Mouse (Mus musculus) erythroid progenitor cell, adult 5-6 weeks (primary cell): ENCODE measurements around the gene Nktr. TPM values are rescaled to one million over a fixed set of nuclear protein-coding genes. Genes with fewer than 3 reads are reported as not detected.

ENCODE experiments used
- ATAC-seq: replicated peaks from 2 replicates; pipeline ENCODE4 v1.8.0; 2016; ENCODE audit warnings: moderate number of reproducible peaks, mild to moderate bottlenecking, moderate TSS enrichment, inconsistent platforms; ENCODE audit not compliant: poor library complexity, low FRiP score, severe bottlenecking
- total RNA-seq, 2 experiments: library from RNA; stranded (forward) in 1 of 2; stranded (reverse) in 1 of 2; fragments of 150-400 nt in 1 of 2; fragments of 186-747, 209-891 nt in 1 of 2; gene quantifications; 2 replicates each; pipeline versions ENCODE4 v1.2.3 to v1.2.4; 2015 to 2017; ENCODE audit warnings: low replicate concordance in 2 of 2

The Nktr gene
- total RNA-seq (2015; ENCODE audit: low replicate concordance) (225 and 240 TPM in 2 replicates), total RNA-seq (2017; ENCODE audit: low replicate concordance) (322 and 375 TPM in 2 replicates)

DNA sequence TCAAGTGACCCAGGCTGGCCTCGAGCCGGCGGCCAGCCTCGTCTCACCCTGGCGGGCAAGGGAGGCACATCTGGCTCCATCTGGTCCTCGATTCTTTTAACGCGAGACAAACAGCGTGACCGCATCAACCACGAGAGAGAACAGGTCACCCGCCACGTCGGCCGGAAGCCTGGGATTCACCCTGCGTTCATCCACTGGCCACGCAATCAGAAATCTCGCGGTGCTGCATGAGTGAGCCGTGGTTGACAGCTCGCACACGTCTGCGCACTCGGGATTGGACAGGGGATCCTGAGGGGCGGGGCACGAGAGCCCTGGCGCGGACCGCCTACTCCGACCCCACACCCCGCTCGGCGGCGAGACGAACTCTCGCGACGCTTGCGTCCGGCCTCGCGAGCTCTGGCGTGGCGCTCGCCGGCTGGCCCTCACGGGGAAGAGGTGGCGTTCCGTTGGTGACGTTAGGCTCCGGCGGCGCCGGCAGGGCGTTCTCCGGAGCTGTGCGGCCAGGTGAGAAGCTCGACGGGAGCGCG, at the start of gene Nktr:
Gene Nktr (plus strand): TSS at position 378 of the 527 bp plus-strand sequence.
- peak; percentile 95 for ATAC-seq

DNA sequence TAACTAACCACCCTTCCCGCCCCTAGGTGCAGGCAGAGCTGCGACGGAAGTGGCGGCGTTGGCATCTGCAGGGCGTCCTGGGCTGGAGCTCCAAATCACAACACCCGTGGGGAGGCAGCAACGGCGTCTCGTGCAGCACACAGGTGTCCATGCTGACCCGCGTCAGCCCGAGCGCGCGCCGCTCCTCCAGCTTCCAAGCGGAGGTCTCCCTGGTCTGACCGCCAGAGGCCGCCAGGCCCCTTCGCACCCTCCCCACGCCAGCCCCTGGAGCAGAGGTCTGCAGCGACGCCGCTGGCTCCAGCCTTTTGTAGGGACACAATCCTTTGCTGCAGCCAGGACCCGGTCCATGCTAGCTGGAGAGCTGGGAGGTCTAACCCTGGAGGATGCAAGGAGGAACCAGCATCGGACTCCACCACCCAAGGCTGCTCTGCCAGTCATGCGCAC, 49.6 kb upstream of the Nktr start:
- no peak for ATAC-seq

DNA sequence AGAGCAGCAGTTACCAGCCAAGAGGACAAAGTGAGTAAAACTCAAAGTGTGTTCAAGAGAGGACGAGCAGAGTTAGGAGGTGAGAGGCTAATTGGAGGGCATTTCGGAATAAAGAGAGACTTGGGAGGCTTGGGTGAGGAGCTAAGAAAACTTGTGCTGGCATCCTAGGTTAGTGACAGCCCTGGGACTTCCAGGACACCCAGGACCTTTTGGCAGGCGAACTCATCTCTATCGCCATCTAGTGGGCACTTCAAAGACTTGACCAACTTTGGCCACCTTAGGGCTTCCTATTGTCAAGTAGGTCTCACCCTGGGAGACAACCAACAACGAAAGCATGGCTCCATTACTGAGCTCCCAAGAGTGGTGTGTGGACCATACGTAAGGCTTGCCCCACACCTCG, 47.7 kb upstream of the Nktr start:
- peak; percentile 58 for ATAC-seq

DNA sequence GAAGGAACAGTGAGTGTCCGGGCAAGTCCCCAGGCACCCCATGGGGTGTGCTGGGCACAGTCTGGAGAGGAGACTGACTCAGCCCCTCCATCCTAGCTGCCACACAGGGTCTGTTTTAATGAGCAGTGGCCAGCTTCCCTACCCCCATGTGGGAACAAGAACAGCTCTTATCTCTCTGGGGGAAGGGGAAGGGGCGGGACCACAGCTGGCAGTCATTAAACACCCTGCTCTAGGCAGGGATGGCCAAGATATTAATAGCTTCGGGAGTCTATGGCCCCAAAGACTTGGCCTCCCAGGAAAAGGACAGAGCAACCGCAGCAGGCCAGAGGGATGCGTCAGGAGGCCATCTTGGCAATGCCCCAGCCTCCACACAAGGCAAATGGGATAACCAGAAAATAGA, 46.7 kb upstream of the Nktr start:
- no peak for ATAC-seq

DNA sequence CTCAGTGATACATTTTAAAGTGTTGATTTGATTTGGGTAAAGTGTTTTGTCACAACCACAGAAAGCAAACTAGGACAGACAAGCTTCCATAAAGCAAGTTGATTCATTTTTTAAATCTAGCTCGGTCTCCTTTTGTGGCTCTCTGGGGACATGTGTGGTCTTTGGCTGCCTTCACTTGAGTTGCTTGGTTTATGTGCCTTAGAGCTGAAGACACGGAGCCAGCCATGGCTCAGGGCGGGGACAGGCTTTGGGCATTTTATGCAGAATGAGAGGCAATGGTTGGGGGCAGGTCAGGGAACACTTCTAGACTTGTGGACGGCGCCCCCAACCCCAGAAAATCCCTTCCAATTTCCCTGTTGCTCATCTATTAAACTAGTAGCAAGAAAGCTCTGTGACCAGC, 45.3 kb upstream of the Nktr start:
- no peak for ATAC-seq

DNA sequence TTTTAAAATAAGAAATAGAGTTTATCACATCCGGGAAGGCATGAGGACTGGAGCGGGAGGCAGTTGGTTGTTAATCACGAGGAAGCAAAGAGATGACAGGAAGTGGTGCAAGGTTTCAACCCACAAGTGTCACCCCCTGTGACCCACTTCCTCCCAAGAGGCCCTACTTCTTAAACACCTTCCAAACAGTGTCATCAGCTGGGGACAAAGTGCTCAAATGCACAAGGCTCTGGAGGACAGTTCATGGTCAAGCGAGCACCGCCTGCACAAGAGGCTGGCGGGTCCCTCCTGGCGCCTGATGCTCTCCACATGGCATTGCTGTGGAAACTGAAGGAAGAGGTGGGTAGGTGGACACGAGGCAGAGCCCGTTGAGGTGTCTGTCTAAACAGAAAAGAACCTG, 44.0 kb upstream of the Nktr start:
- ATAC-seq, result no peak

DNA sequence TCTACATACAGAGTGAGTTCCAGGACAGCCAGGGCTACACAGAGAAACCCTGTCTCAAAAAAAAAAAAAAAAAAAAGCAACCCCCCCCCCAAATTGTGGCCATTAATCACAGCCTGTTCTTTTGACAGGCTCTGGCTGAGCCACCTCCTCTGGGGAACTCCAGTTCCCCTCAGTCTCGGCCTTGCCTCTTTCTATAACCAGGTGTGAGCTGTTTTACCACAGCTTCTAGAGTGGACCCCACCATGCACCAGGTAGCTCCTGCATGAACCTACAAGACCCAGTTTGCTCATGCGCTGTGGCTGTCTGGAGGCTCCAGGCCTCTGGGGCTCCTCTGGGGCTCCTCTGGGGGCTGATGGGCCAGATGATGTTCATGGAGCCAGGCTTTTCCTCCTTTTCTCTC, 43.4 kb upstream of the Nktr start:
- no peak for ATAC-seq

DNA sequence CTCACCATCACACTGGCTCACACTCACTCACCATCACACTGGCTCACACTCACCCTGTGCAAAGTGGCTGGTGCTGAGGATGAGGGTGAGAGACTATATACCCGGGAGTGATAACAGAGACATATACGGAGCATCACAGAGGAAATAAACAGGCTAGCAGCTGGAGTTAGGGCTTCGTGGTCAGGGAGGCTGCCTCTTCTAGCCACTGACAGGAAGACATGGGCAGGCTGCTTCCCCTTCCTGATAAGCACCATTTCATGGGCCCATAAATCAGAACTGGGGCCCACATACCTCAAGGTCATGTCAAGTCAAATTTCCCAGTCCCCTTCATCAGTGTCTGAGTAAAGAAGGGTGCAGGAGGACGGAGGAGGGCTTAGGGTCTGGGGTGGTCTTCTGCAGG, 41.9 kb upstream of the Nktr start:
- no peak for ATAC-seq

DNA sequence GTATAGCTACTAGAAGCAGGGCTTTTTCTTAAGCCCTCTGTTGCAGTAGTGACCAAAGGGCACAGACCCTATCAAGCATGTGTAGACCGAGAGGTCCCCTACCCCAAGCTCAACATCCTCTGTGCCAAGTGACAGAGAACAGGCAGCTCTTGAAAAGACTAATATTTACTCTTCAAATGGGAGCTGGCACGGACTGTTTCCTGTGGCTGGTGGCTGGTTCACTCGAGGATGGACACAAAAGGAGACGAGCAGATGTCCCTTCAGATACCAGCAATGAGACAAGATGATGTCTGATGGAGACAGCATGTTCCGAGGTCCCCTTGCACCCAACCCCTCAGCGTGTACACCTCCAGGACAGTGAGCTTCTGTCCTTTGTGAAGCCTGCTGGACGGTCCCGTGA, 41.5 kb upstream of the Nktr start:
- no peak for ATAC-seq

DNA sequence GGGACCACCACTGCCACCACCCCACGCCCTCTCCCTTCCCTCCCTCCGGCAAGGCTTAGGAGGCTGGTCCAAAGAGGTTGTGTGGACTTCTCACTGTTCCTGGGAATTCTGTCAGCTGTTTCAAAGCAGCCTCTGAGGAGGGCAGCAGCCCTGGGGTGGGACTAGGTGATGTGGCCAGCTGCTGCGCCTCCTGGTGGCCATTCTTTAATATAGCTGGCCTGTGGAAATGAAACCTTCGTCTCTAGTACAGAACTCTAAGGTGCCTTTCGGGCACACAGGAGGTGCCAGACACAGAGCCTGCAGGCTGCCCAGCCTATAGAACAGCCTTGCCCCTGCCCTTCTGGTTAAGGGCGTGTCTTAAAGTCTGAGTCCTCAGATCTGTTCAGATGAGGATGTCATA, 39.4 kb upstream of the Nktr start:
- peak; percentile 37 for ATAC-seq

DNA sequence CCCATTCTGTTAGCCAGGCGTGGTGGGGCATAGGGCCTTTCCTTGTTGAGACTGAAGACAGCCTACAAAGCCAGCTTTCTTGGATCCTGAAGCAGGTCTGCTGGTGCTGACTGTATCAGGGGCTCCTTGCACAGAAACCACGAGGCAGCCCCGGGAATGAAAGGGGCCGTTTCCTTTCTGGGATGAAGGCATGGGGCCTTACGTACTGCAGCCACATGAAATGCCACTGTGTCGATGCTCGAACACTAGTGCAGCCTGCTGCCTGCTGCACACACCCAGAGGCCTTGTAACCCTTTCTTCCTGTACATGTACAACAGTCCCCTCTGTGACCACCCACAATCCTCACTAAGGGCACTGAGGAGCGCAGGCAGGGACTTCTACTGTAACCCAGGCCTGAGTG, 37.8 kb upstream of the Nktr start:
- no peak for ATAC-seq

DNA sequence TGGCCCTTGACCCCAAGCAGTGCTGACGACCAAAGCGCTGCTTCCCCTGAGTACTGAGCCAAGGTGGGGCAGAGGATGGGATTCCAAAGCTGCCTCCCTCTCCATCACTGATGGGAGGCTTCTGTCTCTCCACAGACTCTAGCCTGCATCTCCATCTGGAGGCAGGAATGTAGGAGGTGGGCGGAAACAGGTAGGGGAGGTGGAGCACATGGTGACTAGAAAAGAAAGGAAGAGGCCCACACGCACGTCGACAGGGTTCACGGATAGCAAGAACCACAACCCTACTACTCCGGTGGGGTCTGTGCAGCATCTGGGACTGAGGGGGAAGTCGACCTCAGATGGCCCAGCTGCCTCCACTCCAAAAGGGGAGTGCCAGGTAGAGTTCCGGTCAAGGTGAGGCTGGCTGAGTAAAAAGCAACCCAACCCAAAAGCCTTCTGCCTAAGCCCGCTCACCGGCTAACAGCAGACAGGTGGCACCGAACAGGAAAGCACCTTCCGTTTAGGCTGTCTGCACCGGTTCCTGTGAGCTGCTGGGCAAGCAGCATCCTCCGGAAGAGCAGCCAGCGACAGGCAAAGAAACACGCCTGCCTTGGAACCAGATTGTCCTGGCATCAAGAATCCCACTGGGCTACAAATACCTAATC, 36.8 kb upstream of the Nktr start:
- no peak for ATAC-seq

DNA sequence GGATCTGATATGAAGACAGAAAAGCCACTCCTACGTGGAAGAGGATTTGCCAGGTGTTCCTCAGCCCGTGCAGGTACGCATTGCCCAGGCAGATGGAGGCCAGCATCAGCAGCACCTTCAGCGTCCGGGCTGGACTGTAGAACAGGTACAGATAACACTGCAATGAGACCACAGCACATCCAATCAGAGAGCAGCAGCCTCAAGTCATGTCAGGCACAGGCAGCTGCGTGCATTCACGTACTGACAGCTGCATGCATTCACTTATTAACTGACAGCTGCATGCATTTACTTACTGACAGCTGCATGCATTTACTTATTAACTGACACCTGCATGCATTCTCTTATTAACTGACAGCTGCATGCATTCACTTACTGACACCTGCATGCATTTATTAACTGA, 34.3 kb upstream of the Nktr start:
- ATAC-seq, result no peak

DNA sequence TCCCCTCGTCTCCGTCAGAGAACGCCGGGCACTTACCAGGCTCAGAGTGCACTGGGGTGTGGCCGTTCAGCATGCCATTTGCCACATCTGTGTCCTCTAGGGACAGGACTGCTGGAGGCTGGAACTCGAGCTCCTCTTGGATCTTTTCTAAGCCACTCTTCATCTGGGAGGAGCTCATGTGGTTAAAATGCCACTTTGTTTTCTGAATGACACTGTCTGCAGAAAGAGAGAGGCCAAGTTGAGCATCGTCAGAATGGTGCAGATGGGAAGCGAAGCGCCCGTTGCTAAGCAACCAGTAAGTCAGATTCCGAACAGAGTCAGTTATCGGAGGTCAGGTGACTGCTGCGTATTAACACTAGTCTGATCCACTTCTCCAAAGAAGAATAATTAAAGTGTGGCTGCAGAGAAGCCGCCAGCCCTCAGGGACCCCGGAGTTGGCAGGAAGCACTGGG, 28.7 kb upstream of the Nktr start:
- no peak for ATAC-seq

DNA sequence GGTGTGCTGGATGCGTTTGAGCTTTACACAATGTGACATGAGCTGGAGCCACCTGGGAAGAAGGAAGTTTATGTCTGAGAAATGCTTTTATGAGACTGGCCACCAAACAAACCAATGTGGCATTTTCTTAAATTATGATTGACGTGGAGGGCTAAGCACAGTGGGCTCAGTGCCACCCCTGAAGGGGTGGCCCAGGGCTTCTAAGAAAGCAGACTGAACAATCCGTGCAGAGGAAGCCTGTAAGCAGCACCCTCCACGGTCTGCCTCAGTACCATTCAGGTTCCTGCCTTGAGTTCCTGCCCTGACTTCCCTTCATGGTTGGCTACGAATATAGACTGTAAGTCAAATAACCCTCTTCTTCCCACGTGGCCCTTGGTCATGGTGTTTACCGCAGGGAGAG, 28.2 kb upstream of the Nktr start:
- no peak for ATAC-seq

DNA sequence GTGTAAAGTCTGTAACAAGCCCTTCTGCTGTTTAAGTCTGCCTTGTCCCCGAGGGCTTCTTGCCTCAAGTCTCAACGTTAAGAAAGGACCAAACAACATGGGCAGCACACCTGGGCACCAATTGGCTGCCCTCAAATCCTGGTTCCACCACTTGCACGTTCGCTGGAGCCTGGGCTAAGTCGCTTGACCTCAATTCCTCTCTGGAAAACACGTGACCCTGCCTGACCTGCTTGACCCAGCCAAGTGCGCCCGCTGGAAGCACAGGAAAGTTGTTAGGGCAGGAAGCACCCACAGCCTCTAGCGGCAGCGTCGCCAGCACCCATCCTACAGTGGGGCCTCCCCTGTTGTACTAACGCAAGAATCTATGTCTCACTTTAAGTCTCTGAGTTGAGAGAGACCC, 24.2 kb upstream of the Nktr start:
- ATAC-seq, result no peak

DNA sequence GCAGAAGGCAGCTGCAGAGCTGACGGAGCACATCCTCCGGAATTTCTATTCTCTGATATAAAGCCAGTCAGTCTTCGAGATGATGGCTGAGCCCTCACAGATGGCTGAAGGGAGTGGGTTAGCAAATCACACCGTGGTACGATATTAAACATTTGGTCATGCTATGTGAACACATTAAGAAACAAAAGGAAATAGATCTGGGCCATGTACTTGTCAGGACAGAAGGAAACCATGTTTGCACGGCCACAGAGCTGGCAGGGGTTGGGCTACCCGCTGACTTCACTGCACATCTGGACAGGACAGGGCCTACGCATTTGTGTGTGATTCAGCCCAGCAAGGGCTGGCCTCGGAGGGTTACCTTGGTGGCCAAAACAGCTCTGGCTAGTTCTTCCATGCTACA, 22.3 kb upstream of the Nktr start:
- ATAC-seq, result no peak

DNA sequence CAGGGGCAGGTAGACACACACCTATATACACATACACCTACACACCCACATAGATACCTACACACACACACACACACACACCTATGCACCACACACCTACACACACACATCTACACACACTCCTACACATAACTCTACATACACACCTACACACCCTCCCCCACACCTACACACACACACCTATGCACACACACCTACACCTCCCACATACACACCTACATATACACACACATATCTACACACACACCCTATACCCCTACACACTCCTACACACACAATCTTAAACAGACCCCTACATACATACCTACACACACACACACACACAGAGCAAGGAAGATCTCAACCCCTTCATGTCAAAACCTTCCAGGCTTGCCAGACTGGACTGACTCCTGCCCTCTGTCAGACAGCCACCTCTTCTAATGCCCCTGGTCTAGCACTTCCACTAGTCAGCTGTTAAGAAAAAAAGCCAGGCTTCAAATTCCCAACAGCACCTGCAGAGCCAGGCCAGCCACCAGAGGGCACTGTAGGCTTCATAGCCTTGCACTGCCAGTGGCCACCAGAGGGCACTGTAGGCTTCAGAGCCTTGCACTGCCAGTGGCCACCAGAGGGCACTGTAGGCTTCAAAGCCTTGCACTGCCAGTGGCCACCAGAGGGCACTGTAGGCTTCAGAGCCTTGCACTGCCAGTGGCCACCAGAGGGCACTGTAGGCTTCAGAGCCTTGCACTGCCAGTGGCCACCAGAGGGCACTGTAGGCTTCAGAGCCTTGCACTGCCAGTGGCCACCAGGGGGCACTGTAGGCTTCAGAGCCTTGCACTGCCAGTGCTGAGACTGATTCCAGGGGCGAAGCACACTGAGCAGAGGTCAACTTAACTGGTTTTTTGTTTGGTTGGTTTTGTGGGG, 21.6 kb upstream of the Nktr start:
- peak; percentile 73 for ATAC-seq

DNA sequence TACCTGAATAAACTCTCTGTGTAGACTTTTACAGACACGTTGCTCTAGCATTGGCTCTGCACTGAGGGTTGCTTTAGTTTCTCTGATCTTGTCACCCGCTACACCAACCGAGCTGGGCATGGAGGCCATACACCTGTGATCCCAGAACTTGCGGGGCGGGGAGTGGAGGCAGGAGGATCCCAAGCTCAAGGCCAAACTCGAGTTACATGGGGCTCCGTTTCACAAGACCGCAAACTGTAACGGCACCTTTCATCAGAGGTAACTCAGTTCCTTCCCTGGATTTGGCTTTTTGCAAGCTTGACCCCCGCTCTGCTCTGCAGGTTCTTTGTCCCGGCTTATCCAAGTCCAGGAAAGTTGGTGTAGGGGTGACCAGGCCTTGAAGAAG, 14.7 kb upstream of the Nktr start:
- no peak for ATAC-seq

DNA sequence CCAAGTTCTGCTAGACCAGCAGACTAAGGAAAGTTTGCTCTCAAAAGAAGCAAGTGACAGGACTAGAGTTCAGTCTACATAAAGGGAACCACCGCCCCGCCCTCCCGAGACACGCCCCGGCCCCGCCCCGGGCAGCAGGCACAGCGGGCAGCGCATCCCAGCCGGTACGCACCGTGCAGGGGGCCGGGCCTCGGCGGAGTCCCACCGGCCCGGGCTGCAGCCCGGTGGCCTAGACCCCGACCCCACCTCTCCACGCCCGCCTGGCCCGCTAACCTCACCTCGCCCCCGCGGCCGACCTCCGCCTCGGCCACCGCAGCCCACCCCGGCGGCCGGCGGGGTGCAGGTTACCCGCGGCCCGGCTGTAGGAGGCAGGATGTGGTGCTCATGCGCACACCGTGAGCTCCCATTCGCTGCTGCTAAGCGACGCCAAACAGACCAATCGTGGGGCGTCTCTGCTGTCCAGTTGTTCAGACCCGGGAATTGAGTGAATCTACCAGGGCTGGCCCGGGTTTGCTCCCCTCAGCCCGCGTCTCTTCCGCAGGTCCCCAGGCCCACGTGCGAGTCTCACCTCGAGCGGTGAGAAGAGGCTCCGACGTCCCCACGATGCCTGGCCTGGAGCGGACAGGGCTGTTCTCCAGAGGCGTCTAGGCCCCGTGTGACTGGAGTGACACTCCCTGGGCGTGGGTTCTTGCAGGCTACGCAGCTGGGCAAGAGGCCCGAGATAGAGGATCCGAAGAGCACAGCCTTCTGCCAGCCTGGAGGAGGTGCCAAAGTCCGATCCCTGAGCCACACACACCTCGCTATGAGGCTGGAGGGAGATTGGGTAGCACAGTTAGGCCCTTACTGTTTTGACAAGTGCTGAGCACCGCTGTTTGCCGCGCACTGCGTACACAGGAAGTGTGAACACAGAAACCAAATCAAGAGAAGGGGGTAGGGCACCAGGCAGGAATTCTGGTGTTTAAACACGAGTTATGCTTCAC, 14.0 kb upstream of the Nktr start, which contains the start of gene Sec22c:
Gene Sec22c (minus strand): TSS at position 845 of the 980 bp plus-strand sequence.
- peak; percentile 84 for ATAC-seq
